Mouse (Mus musculus): ENCODE measurements around the gene Rbms1.

GRCm38 (mm10) chr2:60839498-60839897 lies 123.5 kb downstream of the Rbms1 start:
- TF ChIP-seq CTCF (IDR thresholded peaks at IDR 0.05; ENCODE audit: insufficient read depth, low read length), result no peak
- no peak for TF ChIP-seq POLR2A (IDR thresholded peaks at IDR 0.05; ENCODE audit: borderline replicate concordance, extremely low read depth, low read depth, low read length)
